Mouse (Mus musculus) midbrain, postnatal 0 days (tissue): ENCODE data around the gene Fitm2. TPM values are rescaled to one million over a fixed set of nuclear protein-coding genes. Genes with fewer than 3 reads are reported as not detected.
A peak's percentile ranks its signal among the peaks of the same experiment; 100 is the strongest.

Experiments used
- ATAC-seq: fragments of 200-750 bp; cut with Nextera tagmentation; 2 replicates; pipeline ENCODE4 v1.8.0; 2017; ENCODE audit warnings: moderate number of reproducible peaks, mild to moderate bottlenecking, moderate TSS enrichment, moderate library complexity; ENCODE audit not compliant: low FRiP score
- DNase-seq: peaks from one replicate; pipeline ENCODE4 v3.0.0-alpha.2; 2015; ENCODE audit warnings: low spot score
- H3K27ac ChIP-seq: fragments of 300-500 bp; sonication (generic); 2 replicates; pipeline ENCODE4 v1.5.1; 2014; ENCODE audit warnings: low read depth, mild to moderate bottlenecking, low read length, mixed read lengths
- H3K27me3 ChIP-seq: fragments of 300-500 bp; sonication (generic); 2 replicates; pipeline ENCODE4 v1.6.1; 2014; ENCODE audit warnings: low read length, control low read depth, mixed read lengths; ENCODE audit not compliant: insufficient read depth
- H3K36me3 ChIP-seq: fragments of 300-500 bp; sonication (generic); 2 replicates; pipeline ENCODE4 v1.6.1; 2014; ENCODE audit warnings: low read length, control low read depth, mixed read lengths; ENCODE audit not compliant: insufficient read depth
- H3K4me1 ChIP-seq: fragments of 300-500 bp; sonication (generic); 2 replicates; pipeline ENCODE4 v1.6.1; 2014; ENCODE audit warnings: mild to moderate bottlenecking, control low read depth, antibody characterized with exemption, low read length, mixed read lengths; ENCODE audit not compliant: insufficient read depth
- H3K4me2 ChIP-seq: fragments of 300-500 bp; sonication (generic); 2 replicates; pipeline ENCODE4 v1.6.1; 2014; ENCODE audit warnings: low read depth, mild to moderate bottlenecking, low read length, mixed read lengths; ENCODE audit not compliant: poor library complexity, severe bottlenecking
- H3K4me3 ChIP-seq: fragments of 300-500 bp; sonication (generic); 2 replicates; pipeline ENCODE4 v1.5.1; 2014; ENCODE audit warnings: low read depth, mild to moderate bottlenecking, low read length, moderate library complexity
- H3K9ac ChIP-seq: fragments of 300-500 bp; sonication (generic); replicated peaks from 2 replicates; pipeline ENCODE4 v1.6.1; 2014; ENCODE audit warnings: mild to moderate bottlenecking, low read length, moderate library complexity, mixed read lengths; ENCODE audit not compliant: poor library complexity, severe bottlenecking
- H3K9me3 ChIP-seq: fragments of 300-500 bp; sonication (generic); 2 replicates; pipeline ENCODE4 v1.6.1; 2016; ENCODE audit warnings: low read length, control low read depth
- CTCF ChIP-seq: IDR thresholded peaks from 2 replicates; pipeline ENCODE4 v1.5.1; 2016; ENCODE audit warnings: antibody characterized with exemption, mild to moderate bottlenecking
- WGBS: fragments of 180-500 bp; shearing (Covaris S2); extraction: QIAGEN DNeasy Blood & Tissue Kit; methylation state at CpG from one replicate; pipeline ENCODE4 v1.1.7; 2014; 5-methylcytosine and 5-hydroxymethylcytosine counted together
- polyA plus RNA-seq: library from polyadenylated mRNA; unstranded; fragments of >200 nt; fragmentation: Nextera tagmentation; extraction: Ambion mirVana; gene quantifications from 2 replicates; pipeline ENCODE4 v1.2.1, GENCODE M21; 2015
- total RNA-seq: library from RNA; depleted of rRNA; stranded (reverse); fragments of >200 nt; gene quantifications from 2 replicates; pipeline ENCODE4 v1.2.3, GENCODE M21; 2014

Gene Fitm2
- total and polyA plus RNA-seq, 2 experiments from 2014 or later, result 15.4 to 29.9 TPM

- H3K27ac ChIP-seq, result no peak overlapping the region
- H3K4me1 ChIP-seq, result no peaks in the 10 kb centered on the region
- H3K4me3 ChIP-seq, result no peak overlapping the region
- 89% methylated on average over 9 of the region's 9 CpGs for WGBS
- no peak for DNase-seq
- no peak for ATAC-seq
- H3K27me3 ChIP-seq, result no peaks in the 10 kb centered on the region
- no peak overlapping the region for H3K9ac ChIP-seq
- no peak for TF ChIP-seq CTCF
- H3K9me3 ChIP-seq, result no peaks in the 10 kb centered on the region
- no peaks in the 10 kb centered on the region for H3K36me3 ChIP-seq
- H3K4me2 ChIP-seq, result no peak overlapping the region
Measured at GRCm38 (mm10) chr2:163431289-163431688, 41.1 kb downstream of the Fitm2 start.

DNA sequence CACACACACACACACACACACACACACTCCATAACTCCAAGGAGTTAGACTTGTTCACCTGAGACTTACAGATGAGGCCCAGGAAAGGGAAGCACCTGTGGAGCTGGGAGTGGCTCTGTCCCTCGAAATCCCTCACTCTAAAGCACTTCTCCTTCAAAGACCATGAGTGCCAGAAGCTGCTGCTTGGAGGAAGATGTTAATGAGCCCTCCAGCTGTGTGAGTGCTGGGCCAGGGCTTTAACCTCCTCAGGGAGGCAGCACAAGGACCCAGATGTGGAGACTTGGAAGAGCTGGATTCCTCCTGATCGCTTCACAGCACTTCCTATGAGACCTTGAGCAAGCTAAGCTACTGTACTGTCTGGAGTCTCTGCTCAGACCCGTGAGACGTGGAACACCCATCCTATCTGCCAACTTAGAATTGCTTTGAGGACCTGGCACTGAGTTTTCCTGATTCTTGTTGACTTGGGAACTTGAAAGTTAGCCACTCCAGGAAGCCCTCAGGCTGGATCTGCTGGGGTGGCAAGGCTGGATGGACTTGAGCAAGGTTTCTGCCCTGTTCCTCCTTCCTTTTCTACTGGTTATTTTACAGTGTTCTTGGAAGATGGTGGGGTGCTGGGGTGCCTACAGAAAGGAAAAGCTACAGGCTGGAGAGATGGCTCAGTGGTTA lies 44.0 kb downstream of the Fitm2 start:
- WGBS, result 46% methylated on average over 4 of the region's 4 CpGs
- Histone ChIP-seq H3K4me1 (no peaks in the 10 kb centered on the region), H3K4me2 (no peak overlapping the region), H3K4me3 (no peak overlapping the region), H3K9me3 (no peaks in the 10 kb centered on the region), H3K27me3 (no peaks in the 10 kb centered on the region), H3K27ac (no peak overlapping the region), H3K9ac (no peak overlapping the region), H3K36me3 (no peaks in the 10 kb centered on the region)
- TF ChIP-seq CTCF, result no peak
- no peak for ATAC-seq
- DNase-seq, result no peak

- H3K9ac ChIP-seq, result no peak within 1 kb of the TSS
- TF ChIP-seq CTCF, result no peak
- ATAC-seq (no peak), DNase-seq (no peak)
- no peaks in the 10 kb centered on the region for H3K27me3 ChIP-seq
- H3K4me3 ChIP-seq, result no peak within 1 kb of the TSS
- H3K4me2 ChIP-seq, result no peak within 1 kb of the TSS
- peaks cover 4% of the 10 kb centered on the region; the same call in 1 of the 2 replicates for H3K4me1 ChIP-seq
- no peaks in the 10 kb centered on the region for H3K36me3 ChIP-seq
- 68% methylated on average over 6 of the region's 6 CpGs for WGBS
- H3K27ac ChIP-seq, result no peak within 1 kb of the TSS
- no peaks in the 10 kb centered on the region for H3K9me3 ChIP-seq
Measured at GRCm38 (mm10) chr2:163424597-163424996, 47.8 kb downstream of the Fitm2 start, which contains the start of gene Oser1. Gene Oser1, minus strand, starts transcription at chr2:163424697.

DNA sequence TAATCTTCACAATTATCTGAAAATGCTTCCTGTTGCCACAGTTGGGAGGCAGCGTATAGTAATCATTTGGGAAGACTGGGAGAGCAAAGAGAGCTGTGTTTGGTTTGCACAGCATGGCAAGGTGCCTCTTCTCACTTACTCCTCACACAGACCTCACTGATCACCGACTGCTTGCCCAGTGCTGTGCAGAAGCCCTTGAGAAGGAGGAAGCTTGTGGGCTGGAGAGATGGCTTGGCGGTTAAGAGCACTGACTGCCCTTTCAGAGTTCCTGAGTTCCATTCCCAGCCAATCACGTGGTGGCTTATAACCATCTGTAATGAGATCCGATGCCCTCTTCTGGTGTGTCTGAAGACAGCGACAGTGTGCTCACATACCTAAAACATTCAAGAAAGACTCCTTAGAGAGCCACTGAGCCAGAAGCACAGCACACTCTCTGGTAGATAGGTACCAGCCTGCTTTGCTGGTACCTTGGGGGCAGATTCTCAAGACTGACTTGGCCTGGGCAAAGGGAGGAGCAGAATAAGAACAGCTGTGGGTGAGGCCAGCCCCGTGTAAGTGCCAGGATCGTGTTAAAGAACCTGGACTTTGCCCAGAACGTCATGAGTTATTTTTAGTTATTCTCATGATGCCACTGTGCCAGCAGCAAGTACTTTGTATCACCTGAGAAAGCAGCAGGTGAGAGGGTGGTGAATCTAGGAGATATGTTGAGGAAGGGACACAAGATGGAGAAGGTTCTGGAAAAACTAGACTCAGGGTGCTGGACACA lies 49.4 kb downstream of the Fitm2 start:
- Histone ChIP-seq H3K4me1 (peaks cover 10% of the 10 kb centered on the region), H3K36me3 (no peaks in the 10 kb centered on the region), H3K9me3 (no peaks in the 10 kb centered on the region), H3K4me3 (no peak overlapping the region), H3K4me2 (no peak overlapping the region), H3K27ac (no peak overlapping the region), H3K9ac (no peak overlapping the region), H3K27me3 (no peaks in the 10 kb centered on the region)
- ATAC-seq (no peak), DNase-seq (no peak)
- WGBS, result 81% methylated on average over 9 of the region's 9 CpGs
- TF ChIP-seq CTCF, result peak; percentile 13; the same call in 1 of the 2 replicates

DNA sequence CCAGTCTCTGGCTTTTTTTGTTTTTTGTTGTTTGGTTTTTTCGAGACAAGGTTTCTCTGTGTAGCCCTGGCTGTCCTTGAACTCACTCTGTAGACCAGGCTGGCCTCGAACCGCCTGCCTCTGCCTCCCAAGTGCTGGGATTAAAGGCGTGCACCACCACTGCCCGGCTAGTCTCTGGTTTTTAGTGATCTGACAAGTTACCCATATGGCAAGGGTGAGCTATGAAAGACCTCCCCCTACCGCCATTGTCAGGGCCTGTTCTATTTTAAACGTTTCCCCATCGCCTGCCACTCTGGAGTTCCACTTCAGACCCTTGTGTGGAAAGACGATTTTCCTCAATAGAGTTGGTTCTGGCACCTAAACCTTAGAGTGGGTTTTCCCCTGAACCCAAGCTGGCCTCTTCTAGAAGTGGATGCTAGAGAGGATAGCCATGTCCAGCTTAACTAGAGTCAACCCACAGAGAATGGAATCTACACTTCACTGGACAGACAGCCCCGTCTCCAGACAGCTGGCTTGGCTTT lies 52.0 kb downstream of the Fitm2 start:
- no peaks in the 10 kb centered on the region for H3K36me3 ChIP-seq
- WGBS, result 36% methylated on average over 10 of the region's 10 CpGs
- H3K9me3 ChIP-seq, result no peaks in the 10 kb centered on the region
- peak overlapping the region; percentile 80 for H3K9ac ChIP-seq
- no peaks in the 10 kb centered on the region for H3K27me3 ChIP-seq
- DNase-seq (no peak), ATAC-seq (no peak)
- peaks cover 15% of the 10 kb centered on the region for H3K4me1 ChIP-seq
- peak overlapping the region; percentile 94 for H3K4me3 ChIP-seq
- H3K27ac ChIP-seq, result peak overlapping the region; percentile 83; the same call in 1 of the 2 replicates
- peak overlapping the region; percentile 54 for H3K4me2 ChIP-seq
- no peak for TF ChIP-seq CTCF
